Mouse (Mus musculus): ENCODE measurements around the gene Hic1.

DNA sequence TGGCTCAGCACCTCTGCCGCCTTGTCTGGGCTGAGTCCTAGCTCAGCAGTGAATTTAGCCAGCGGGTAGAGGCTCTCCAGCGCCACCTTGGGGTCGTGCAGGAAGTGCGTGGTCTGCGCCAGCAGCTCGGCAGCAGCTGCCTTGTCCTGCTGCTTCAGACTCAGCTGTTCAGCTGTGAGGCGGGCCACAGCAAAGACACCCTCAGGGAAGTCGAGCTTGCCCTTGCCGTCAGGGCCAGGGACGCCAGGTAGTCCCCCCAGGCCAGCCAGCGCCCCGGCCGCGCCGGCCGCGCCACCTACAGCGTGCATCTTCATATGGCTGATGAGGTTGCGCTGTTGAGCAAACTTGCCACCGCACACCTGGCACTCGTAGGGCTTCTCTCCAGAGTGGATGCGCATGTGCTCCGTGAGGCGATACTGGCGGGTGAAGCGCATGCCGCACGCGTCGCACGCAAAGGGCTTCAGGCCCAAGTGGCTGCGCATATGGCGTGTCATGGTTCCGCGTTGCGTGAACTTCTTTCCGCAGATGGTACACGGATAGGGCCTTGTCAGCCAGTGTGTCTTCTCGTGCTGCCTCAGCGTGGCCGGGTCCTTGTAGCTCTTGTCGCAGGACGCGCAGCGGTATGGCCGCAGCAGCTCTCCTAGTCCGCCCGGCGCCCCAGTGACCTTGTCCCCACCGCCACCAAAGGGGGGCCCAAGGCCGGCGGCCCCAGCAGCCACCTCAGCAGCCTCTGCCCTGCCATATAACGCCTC lies 3.7 kb downstream of the Hic1 start:
- TF ChIP-seq POLR2A (IDR thresholded peaks at IDR 0.05; ENCODE audit: insufficient read depth, low read length) = no peak
- TF ChIP-seq EP300 (IDR thresholded peaks at IDR 0.05; ENCODE audit: insufficient read depth, low read depth, low read length) = no peak
